Mouse (Mus musculus) myocyte (in vitro differentiated cells): ENCODE results near the gene Calcoco2.

Experiments used
- CEBPB ChIP-seq: IDR thresholded peaks from 2 replicates; pipeline ENCODE4 v1.6.1; 2011; ENCODE audit warnings: mild to moderate bottlenecking, moderate library complexity; ENCODE audit not compliant: poor library complexity, insufficient read depth, severe bottlenecking
- MAX ChIP-seq: IDR thresholded peaks from one replicate; pipeline ENCODE4 v1.6.1; 2011; ENCODE audit warnings: low read depth, mild to moderate bottlenecking, control low read depth
- MYOD1 ChIP-seq, 3 experiments: IDR thresholded peaks; one replicate each; pipeline ENCODE4 v1.6.1; 2011; ENCODE audit warnings: control low read depth in 2 of 3, low read depth in 2 of 3, mild to moderate bottlenecking in 2 of 3, moderate library complexity in 1 of 3; ENCODE audit not compliant: insufficient read length in 2 of 3, control insufficient read depth in 1 of 3
- POLR2A ChIP-seq: IDR thresholded peaks from one replicate; pipeline ENCODE4 v1.6.1; 2011; ENCODE audit warnings: low read depth, mild to moderate bottlenecking, control low read depth, moderate library complexity; ENCODE audit not compliant: insufficient read length
- POLR2AphosphoS2 ChIP-seq: IDR thresholded peaks from one replicate; pipeline ENCODE4 v1.6.1; 2011; ENCODE audit warnings: low read depth, control low read depth; ENCODE audit not compliant: insufficient read length
- REST ChIP-seq: IDR thresholded peaks from one replicate; pipeline ENCODE4 v1.6.1; 2011; ENCODE audit warnings: mild to moderate bottlenecking, control low read depth, moderate library complexity; ENCODE audit not compliant: insufficient read depth, insufficient read length
- SRF ChIP-seq: IDR thresholded peaks from one replicate; pipeline ENCODE4 v1.6.1; 2011; ENCODE audit warnings: low read depth; ENCODE audit not compliant: control insufficient read depth, insufficient read length
- TCF12 ChIP-seq: IDR thresholded peaks from one replicate; pipeline ENCODE4 v1.6.1; 2011; ENCODE audit warnings: mild to moderate bottlenecking, control low read depth; ENCODE audit not compliant: poor library complexity, insufficient read depth, severe bottlenecking
- USF1 ChIP-seq: IDR thresholded peaks from one replicate; pipeline ENCODE4 v1.6.1; 2011; ENCODE audit warnings: low read depth, mild to moderate bottlenecking, control low read depth, moderate library complexity

DNA sequence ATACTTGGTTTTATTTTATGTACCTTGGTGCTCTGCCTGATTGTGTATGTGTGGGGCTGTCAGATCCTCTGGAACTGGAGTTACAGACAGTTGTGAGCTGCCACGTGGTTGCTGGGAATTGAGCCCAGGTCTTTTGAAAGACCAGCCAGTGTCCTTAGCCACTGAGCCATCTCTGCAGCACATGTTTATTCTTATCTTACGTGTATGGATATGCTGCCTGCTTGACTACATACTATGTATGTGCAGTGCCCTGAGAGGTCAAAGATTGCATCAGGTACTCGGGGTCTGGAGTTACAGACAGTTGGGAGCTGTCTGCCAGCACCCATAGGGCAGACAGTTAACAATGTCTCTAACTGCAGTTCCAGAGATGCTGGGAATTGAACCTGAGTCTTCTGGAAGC is 29.1 kb downstream of the Calcoco2 start:
- TF ChIP-seq MYOD1 (IDR thresholded peaks at IDR 0.05; ENCODE audit: control insufficient read depth in 1 of 3, insufficient read length in 2 of 3, low read depth in 2 of 3) (no peak), POLR2A (no peak), MAX (no peak), TCF12 (no peak), CEBPB (no peak), USF1 (no peak), REST (no peak), POLR2AphosphoS2 (no peak), SRF (no peak)
